Mouse (Mus musculus): ENCODE measurements around the gene Ckm.

Gene Ckm

GRCm38 (mm10) chr7:19404476-19404875 is at the start of gene Ckm:
Gene Ckm, plus strand, starts transcription at chr7:19404776.
- TF ChIP-seq GATA4 (IDR thresholded peaks at IDR 0.05; ENCODE audit: insufficient replicate concordance, low read length), result no peak

- no peak for TF ChIP-seq GATA4 (IDR thresholded peaks at IDR 0.05; ENCODE audit: insufficient replicate concordance, low read length)
These were observed 49.6 kb upstream of the Ckm start for GRCm38 (mm10) chr7:19354991-19355390.

- no peak for TF ChIP-seq GATA4 (IDR thresholded peaks at IDR 0.05; ENCODE audit: insufficient replicate concordance, low read length)
These were observed 48.3 kb upstream of the Ckm start for GRCm38 (mm10) chr7:19356311-19356710.

- no peak for TF ChIP-seq GATA4 (IDR thresholded peaks at IDR 0.05; ENCODE audit: insufficient replicate concordance, low read length)
These were observed 46.9 kb upstream of the Ckm start for GRCm38 (mm10) chr7:19357381-19358375.

- no peak for TF ChIP-seq GATA4 (IDR thresholded peaks at IDR 0.05; ENCODE audit: insufficient replicate concordance, low read length)
These were observed 45.9 kb upstream of the Ckm start for GRCm38 (mm10) chr7:19358634-19359033.

GRCm38 (mm10) chr7:19359299-19359891 is 45.2 kb upstream of the Ckm start, which contains the start of the genes Cd3eap and Ppp1r13l:
Gene Cd3eap, minus strand, starts transcription at chr7:19359483.
Gene Ppp1r13l, plus strand, starts transcription at chr7:19359749.
- no peak for TF ChIP-seq GATA4 (IDR thresholded peaks at IDR 0.05; ENCODE audit: insufficient replicate concordance, low read length)

- TF ChIP-seq GATA4 (IDR thresholded peaks at IDR 0.05; ENCODE audit: insufficient replicate concordance, low read length), result no peak
These were observed 44.5 kb upstream of the Ckm start for GRCm38 (mm10) chr7:19359892-19360641.

- TF ChIP-seq GATA4 (IDR thresholded peaks at IDR 0.05; ENCODE audit: insufficient replicate concordance, low read length), result no peak
These were observed 43.6 kb upstream of the Ckm start for GRCm38 (mm10) chr7:19360944-19361343.

- TF ChIP-seq GATA4 (IDR thresholded peaks at IDR 0.05; ENCODE audit: insufficient replicate concordance, low read length), result no peak
These were observed 42.9 kb upstream of the Ckm start for GRCm38 (mm10) chr7:19361720-19362119.

- TF ChIP-seq GATA4 (IDR thresholded peaks at IDR 0.05; ENCODE audit: insufficient replicate concordance, low read length), result no peak
These were observed 42.3 kb upstream of the Ckm start for GRCm38 (mm10) chr7:19362276-19362675.

GRCm38 (mm10) chr7:19363881-19364280 is 40.7 kb upstream of the Ckm start:
- TF ChIP-seq GATA4 (IDR thresholded peaks at IDR 0.05; ENCODE audit: insufficient replicate concordance, low read length), result no peak

GRCm38 (mm10) chr7:19365376-19365775 is 39.2 kb upstream of the Ckm start:
- TF ChIP-seq GATA4 (IDR thresholded peaks at IDR 0.05; ENCODE audit: insufficient replicate concordance, low read length), result no peak

GRCm38 (mm10) chr7:19368380-19368779 is 36.2 kb upstream of the Ckm start:
- no peak for TF ChIP-seq GATA4 (IDR thresholded peaks at IDR 0.05; ENCODE audit: insufficient replicate concordance, low read length)

GRCm38 (mm10) chr7:19369823-19370425 is 34.7 kb upstream of the Ckm start:
- TF ChIP-seq GATA4 (IDR thresholded peaks at IDR 0.05; ENCODE audit: insufficient replicate concordance, low read length), result no peak

GRCm38 (mm10) chr7:19373367-19373766 is 31.2 kb upstream of the Ckm start:
- no peak for TF ChIP-seq GATA4 (IDR thresholded peaks at IDR 0.05; ENCODE audit: insufficient replicate concordance, low read length)
